Mouse (Mus musculus): ENCODE data around the gene Gba.

- TF ChIP-seq CTCF (IDR thresholded peaks at IDR 0.05; ENCODE audit: control insufficient read depth, insufficient read depth, insufficient read length) (no peak), USF1 (IDR thresholded peaks at IDR 0.05; ENCODE audit: low read depth) (no peak), MAX (IDR thresholded peaks at IDR 0.05) (no peak), CEBPB (IDR thresholded peaks at IDR 0.05; ENCODE audit: low read depth) (no peak), MYOD1 (IDR thresholded peaks at IDR 0.05; ENCODE audit: control insufficient read depth, insufficient read length, low read depth) (no peak), MYOG (IDR thresholded peaks at IDR 0.05; ENCODE audit: control insufficient read depth, extremely low read depth, insufficient read length) (no peak)
These were observed 27.9 kb upstream of the Gba start for GRCm38 (mm10) chr3:89174844-89175243.
